Mouse (Mus musculus) lung, embryonic 15.5 days (tissue): ENCODE results near the gene Pdcd4. TPM values are rescaled to one million over a fixed set of nuclear protein-coding genes. Genes with fewer than 3 reads are reported as not detected.

ENCODE experiments used
- ATAC-seq: fragments of 200-750 bp; cut with Nextera tagmentation; 2 replicates; pipeline ENCODE4 v1.8.0; 2017; ENCODE audit warnings: moderate number of reproducible peaks, borderline replicate concordance; ENCODE audit not compliant: low FRiP score, low TSS enrichment; ENCODE audit errors: extremely low read depth
- H3K27ac ChIP-seq: fragments of 300-500 bp; sonication (generic); 2 replicates; pipeline ENCODE4 v1.5.1; 2015; ENCODE audit warnings: moderate library complexity, mild to moderate bottlenecking, inconsistent platforms
- H3K27me3 ChIP-seq: fragments of 300-500 bp; sonication (generic); 2 replicates; pipeline ENCODE4 v1.6.1; 2015; ENCODE audit warnings: inconsistent platforms
- H3K36me3 ChIP-seq: fragments of 300-500 bp; sonication (generic); 2 replicates; pipeline ENCODE4 v1.6.1; 2015; ENCODE audit warnings: inconsistent platforms
- H3K4me1 ChIP-seq: fragments of 300-500 bp; sonication (generic); 2 replicates; pipeline ENCODE4 v1.6.1; 2015; ENCODE audit warnings: inconsistent platforms
- H3K4me2 ChIP-seq: fragments of 300-500 bp; sonication (generic); 2 replicates; pipeline ENCODE4 v1.6.1; 2015; ENCODE audit warnings: inconsistent platforms, mild to moderate bottlenecking, moderate library complexity
- H3K4me3 ChIP-seq: fragments of 300-500 bp; sonication (generic); 2 replicates; pipeline ENCODE4 v1.5.1; 2015; ENCODE audit warnings: mild to moderate bottlenecking, inconsistent platforms
- H3K9ac ChIP-seq: fragments of 300-500 bp; sonication (generic); 2 replicates; pipeline ENCODE4 v1.6.1; 2015; ENCODE audit warnings: inconsistent platforms
- H3K9me3 ChIP-seq: fragments of 300-500 bp; sonication (generic); 2 replicates; pipeline ENCODE4 v1.6.1; 2016; ENCODE audit warnings: inconsistent platforms
- WGBS: fragments of 180-500 bp; shearing (Covaris S2); methylation state at CpG from one replicate; pipeline ENCODE4 v1.1.7; 2015; 5-methylcytosine and 5-hydroxymethylcytosine counted together
- polyA plus RNA-seq: library from polyadenylated mRNA; unstranded; fragments of >200 nt; fragmentation: Nextera tagmentation; extraction: Ambion mirVana; gene quantifications from 2 replicates; pipeline ENCODE4 v1.2.1, GENCODE M21; 2015

The Pdcd4 gene
- polyA plus RNA-seq, 1 experiment from 2014 or later = 89.7 TPM

GRCm38 (mm10) chr19:53877779-53878178 is 14.3 kb upstream of the Pdcd4 start:
- 41% methylated on average over 1 of the region's 1 CpGs for WGBS
- H3K9me3 ChIP-seq = no peaks in the 10 kb centered on the region
- no peaks in the 10 kb centered on the region for H3K27me3 ChIP-seq
- no peak overlapping the region for H3K4me3 ChIP-seq
- no peak overlapping the region for H3K4me2 ChIP-seq
- H3K9ac ChIP-seq = no peak overlapping the region
- no peaks in the 10 kb centered on the region for H3K36me3 ChIP-seq
- no peaks in the 10 kb centered on the region for H3K4me1 ChIP-seq
- no peak overlapping the region for H3K27ac ChIP-seq
- no peak for ATAC-seq

GRCm38 (mm10) chr19:53880460-53880859 is 11.6 kb upstream of the Pdcd4 start:
- Histone ChIP-seq H3K36me3 (no peaks in the 10 kb centered on the region), H3K4me3 (no peak overlapping the region), H3K4me2 (no peak overlapping the region), H3K4me1 (no peaks in the 10 kb centered on the region), H3K27me3 (no peaks in the 10 kb centered on the region), H3K27ac (no peak overlapping the region), H3K9me3 (no peaks in the 10 kb centered on the region), H3K9ac (no peak overlapping the region)
- no peak for ATAC-seq
- WGBS = 96% methylated on average over 1 of the region's 1 CpGs

DNA sequence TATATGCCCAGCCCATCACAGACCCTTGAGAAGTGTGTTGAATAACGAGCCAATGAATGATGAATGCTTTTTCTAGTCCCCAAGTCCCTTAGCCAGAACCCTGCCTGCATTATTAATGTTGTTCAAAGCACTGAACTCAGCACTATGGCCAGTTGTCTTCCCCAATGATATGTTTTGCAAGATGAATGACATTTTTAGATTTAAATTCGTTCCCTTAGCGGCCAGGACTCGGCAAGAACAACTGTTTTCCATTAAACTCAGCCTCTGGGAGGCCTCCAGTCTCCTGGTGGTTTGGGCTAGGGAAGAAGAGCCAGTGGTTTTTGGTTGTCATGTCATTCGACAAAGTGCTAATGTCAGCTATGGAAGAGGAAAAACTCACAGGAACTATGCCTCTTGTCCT is 10.2 kb upstream of the Pdcd4 start:
- 59% methylated on average over 5 of the region's 5 CpGs for WGBS

DNA sequence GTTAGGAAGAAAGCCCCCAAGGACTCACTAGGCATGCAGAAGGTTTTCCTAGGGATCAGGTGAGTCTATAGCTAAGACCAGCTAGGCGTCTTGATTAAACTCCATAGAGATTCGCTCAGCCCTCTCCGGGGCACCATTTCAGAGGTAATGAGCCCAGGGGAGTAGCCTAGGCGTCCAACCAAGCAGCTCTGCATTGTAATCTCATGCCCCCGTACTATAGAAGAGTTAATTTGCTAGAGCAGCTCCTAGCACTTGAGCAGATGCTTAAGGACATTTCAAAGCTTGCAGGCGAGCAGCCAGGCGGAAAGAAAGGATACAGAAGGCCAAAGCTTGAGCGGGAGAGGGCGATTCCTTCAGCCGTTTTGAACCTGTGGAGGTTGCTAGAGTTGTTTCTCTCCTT is 6.6 kb upstream of the Pdcd4 start:
- Histone ChIP-seq H3K9ac (no peak overlapping the region), H3K27me3 (no peaks in the 10 kb centered on the region), H3K4me2 (no peak overlapping the region), H3K4me1 (0 out of 2 replicates have a peak, but pooled peaks cover under 1% of the 10 kb centered on the region), H3K9me3 (no peaks in the 10 kb centered on the region), H3K4me3 (no peak overlapping the region), H3K27ac (no peak overlapping the region), H3K36me3 (no peaks in the 10 kb centered on the region)
- WGBS = 64% methylated on average over 10 of the region's 10 CpGs
- no peak for ATAC-seq

More for the DNA sequence above, 10.2 kb upstream of the Pdcd4 start:
- Histone ChIP-seq H3K4me1 (no peaks in the 10 kb centered on the region), H3K9me3 (no peaks in the 10 kb centered on the region), H3K4me2 (no peak overlapping the region), H3K4me3 (no peak overlapping the region), H3K27me3 (no peaks in the 10 kb centered on the region), H3K27ac (no peak overlapping the region), H3K9ac (no peak overlapping the region), H3K36me3 (no peaks in the 10 kb centered on the region)
- ATAC-seq = no peak

DNA sequence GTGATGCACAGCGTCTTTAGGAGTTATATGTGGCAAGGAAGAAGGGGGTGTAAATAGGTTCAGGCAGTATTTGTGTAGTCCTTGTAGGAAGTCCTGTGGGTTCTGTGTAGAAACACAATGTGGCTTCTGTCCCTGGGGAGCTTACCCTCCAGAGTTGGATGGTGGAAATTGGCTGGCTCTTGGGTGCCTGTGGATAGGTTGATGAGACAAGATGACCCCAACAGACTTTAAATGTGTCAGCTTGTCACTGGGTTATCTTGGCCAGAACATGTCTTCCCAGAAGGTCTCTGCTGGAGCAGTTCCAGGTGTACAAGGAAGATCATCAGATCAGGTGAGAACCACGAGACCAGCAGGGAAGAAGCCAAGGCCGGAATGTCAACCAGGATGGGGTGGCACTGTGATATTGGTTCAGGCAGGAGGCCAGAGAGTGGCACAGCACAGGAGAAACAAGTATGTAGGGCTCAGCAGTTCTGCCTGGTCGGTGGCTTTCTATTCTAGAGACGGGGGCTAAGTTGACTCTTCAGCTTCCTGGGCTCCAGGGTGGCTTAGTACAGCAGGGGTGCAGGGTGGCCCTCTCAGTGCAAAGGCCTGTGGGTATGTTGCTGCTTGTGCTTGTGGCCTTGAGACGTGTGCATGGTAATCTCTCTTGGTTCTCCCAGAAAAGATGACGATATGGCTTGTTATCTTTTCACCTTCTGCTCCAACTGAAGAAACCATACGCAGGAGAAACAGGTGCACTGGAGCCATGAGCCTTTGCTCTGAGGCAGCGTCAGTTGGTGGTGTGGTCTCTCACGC is 5.3 kb upstream of the Pdcd4 start:
- ATAC-seq = no peak
- no peak overlapping the region for H3K4me2 ChIP-seq
- H3K27ac ChIP-seq = no peak overlapping the region
- H3K36me3 ChIP-seq = no peaks in the 10 kb centered on the region
- no peak overlapping the region for H3K9ac ChIP-seq
- no peaks in the 10 kb centered on the region for H3K27me3 ChIP-seq
- no peak overlapping the region for H3K4me3 ChIP-seq
- H3K9me3 ChIP-seq = no peaks in the 10 kb centered on the region
- 78% methylated on average over 10 of the region's 10 CpGs for WGBS
- peaks cover 13% of the 10 kb centered on the region for H3K4me1 ChIP-seq

DNA sequence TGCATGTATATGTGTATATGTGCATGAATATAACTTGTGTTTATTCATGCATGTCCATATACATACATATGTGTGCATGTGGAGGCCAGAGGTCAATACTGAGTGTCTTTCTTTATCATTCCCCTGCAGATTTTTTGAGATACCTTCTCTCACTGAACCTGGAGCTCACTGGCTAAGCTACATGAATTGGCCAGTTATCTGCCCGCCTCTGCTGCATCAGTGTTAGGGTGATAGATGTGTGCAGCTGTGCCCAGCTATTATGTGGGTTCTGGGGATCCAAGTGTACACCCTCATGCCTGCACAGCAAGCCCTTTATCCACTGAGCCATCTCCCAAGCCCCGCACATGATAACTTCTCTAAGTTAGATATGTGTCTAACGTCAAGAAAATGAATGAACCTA is 4.2 kb upstream of the Pdcd4 start:
- Histone ChIP-seq H3K9me3 (no peaks in the 10 kb centered on the region), H3K4me3 (no peak overlapping the region)
- 75% methylated on average over 3 of the region's 3 CpGs for WGBS

GRCm38 (mm10) chr19:53888331-53888730 is 3.7 kb upstream of the Pdcd4 start:
- WGBS = 67% methylated on average over 9 of the region's 9 CpGs
- Histone ChIP-seq H3K4me1 (peaks cover 25% of the 10 kb centered on the region), H3K4me2 (no peak overlapping the region), H3K27me3 (no peaks in the 10 kb centered on the region), H3K9ac (no peak overlapping the region), H3K36me3 (no peaks in the 10 kb centered on the region), H3K9me3 (no peaks in the 10 kb centered on the region), H3K27ac (no peak overlapping the region), H3K4me3 (no peak overlapping the region)
- no peak for ATAC-seq

More for the DNA sequence above, 4.2 kb upstream of the Pdcd4 start:
- no peak overlapping the region for H3K27ac ChIP-seq
- no peaks in the 10 kb centered on the region for H3K36me3 ChIP-seq
- H3K4me1 ChIP-seq = peaks cover 24% of the 10 kb centered on the region
- no peaks in the 10 kb centered on the region for H3K27me3 ChIP-seq
- no peak overlapping the region for H3K4me2 ChIP-seq
- H3K9ac ChIP-seq = no peak overlapping the region
- ATAC-seq = no peak

GRCm38 (mm10) chr19:53889555-53889954 is 2.5 kb upstream of the Pdcd4 start:
- Histone ChIP-seq H3K4me1 (peaks cover 38% of the 10 kb centered on the region), H3K9ac (no peak overlapping the region), H3K27me3 (no peaks in the 10 kb centered on the region), H3K27ac (no peak overlapping the region), H3K9me3 (no peaks in the 10 kb centered on the region), H3K36me3 (no peaks in the 10 kb centered on the region), H3K4me3 (no peak overlapping the region), H3K4me2 (no peak overlapping the region)
- no peak for ATAC-seq
- WGBS = 64% methylated on average over 5 of the region's 5 CpGs

DNA sequence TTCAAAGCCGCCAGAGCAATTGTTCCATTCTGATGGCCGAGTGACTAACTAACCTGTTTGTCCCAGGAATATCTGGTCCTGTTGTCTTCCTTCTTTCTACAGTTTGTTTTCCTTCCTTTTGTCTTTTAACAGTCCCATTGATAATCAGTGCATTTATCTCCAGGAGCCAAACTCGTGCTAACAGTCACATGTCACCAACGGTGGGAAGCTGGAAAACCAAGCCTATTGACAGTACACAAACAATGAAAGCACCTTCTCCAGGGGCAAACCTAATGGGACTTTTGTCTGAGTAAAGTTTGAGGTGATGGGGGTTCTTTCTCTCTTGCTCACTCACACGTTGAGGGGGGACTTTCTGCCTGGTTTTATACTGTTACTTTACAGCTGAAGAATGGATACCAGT is 1.8 kb upstream of the Pdcd4 start:
- no peaks in the 10 kb centered on the region for H3K36me3 ChIP-seq
- H3K4me1 ChIP-seq = peaks cover 44% of the 10 kb centered on the region
- no peak for ATAC-seq
- H3K9ac ChIP-seq = no peak overlapping the region
- 42% methylated on average over 5 of the region's 5 CpGs for WGBS
- H3K27me3 ChIP-seq = no peaks in the 10 kb centered on the region
- H3K27ac ChIP-seq = no peak overlapping the region
- H3K9me3 ChIP-seq = no peaks in the 10 kb centered on the region
- H3K4me3 ChIP-seq = no peak overlapping the region
- no peak overlapping the region for H3K4me2 ChIP-seq

GRCm38 (mm10) chr19:53890781-53891251 is 1.2 kb upstream of the Pdcd4 start:
- WGBS = 54% methylated on average over 5 of the region's 5 CpGs

DNA sequence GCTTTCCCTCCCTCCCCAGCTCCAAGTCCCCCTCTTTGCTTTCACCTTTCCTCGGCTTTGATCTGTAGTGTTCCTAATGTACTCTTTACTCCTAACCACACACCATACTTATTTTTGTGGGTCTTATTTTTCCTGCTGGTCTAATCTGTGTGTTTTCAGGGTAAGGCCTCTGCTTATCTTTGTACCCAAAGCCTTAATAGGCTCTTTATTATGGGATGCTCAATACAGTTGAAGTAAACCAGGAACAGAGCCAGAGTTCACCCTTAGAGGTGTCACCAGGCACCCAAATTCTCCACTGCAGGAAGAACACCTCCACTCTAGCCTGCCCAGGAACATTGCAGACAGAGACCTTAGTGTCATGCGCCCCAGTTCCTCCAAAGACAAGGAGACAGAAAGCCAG is 462 bp upstream of the Pdcd4 start:
- Histone ChIP-seq H3K4me2 (no peak overlapping the region), H3K4me3 (no peak overlapping the region), H3K4me1 (peaks cover 44% of the 10 kb centered on the region), H3K9ac (no peak overlapping the region), H3K9me3 (no peaks in the 10 kb centered on the region), H3K27me3 (no peaks in the 10 kb centered on the region), H3K27ac (peak overlapping the region; percentile 82), H3K36me3 (no peaks in the 10 kb centered on the region)
- ATAC-seq = 0 out of 2 replicates have a peak, but pooled peaks have one; percentile 17
- WGBS = 72% methylated on average over 2 of the region's 2 CpGs

More at GRCm38 (mm10) chr19:53890781-53891251, 1.2 kb upstream of the Pdcd4 start:
- Histone ChIP-seq H3K4me2 (no peak overlapping the region), H3K4me3 (no peak overlapping the region), H3K27me3 (no peaks in the 10 kb centered on the region), H3K9ac (no peak overlapping the region), H3K9me3 (no peaks in the 10 kb centered on the region), H3K27ac (0 out of 2 replicates have a peak overlapping the region, but pooled peaks have one; percentile 82), H3K4me1 (peaks cover 44% of the 10 kb centered on the region), H3K36me3 (no peaks in the 10 kb centered on the region)
- no peak for ATAC-seq

- Histone ChIP-seq H3K4me1 (peaks cover 44% of the 10 kb centered on the region), H3K9me3 (no peaks in the 10 kb centered on the region), H3K27ac (peak overlapping the region; percentile 82), H3K4me3 (no peak overlapping the region), H3K4me2 (no peak overlapping the region), H3K27me3 (no peaks in the 10 kb centered on the region), H3K36me3 (no peaks in the 10 kb centered on the region), H3K9ac (no peak overlapping the region)
- 52% methylated on average over 9 of the region's 9 CpGs for WGBS
- no peak for ATAC-seq
Observed at GRCm38 (mm10) chr19:53892838-53893359, 868 bp downstream of the Pdcd4 start.
